Mouse (Mus musculus) frontal cortex, postnatal 10 days (tissue): ENCODE measurements at regions not wholly inside any gene's neighbourhood (a gene's known extent, or its start where the extent isn't known, plus 50 kb on each side); places are given as distances from the start of the nearest gene placed in this dataset.

ENCODE experiments used
- DNase-seq, 2 experiments: peaks; one replicate each; pipeline ENCODE4 v3.0.0; 2022; ENCODE audit warnings: low spot score in 2 of 2, mixed read lengths in 1 of 2

DNA sequence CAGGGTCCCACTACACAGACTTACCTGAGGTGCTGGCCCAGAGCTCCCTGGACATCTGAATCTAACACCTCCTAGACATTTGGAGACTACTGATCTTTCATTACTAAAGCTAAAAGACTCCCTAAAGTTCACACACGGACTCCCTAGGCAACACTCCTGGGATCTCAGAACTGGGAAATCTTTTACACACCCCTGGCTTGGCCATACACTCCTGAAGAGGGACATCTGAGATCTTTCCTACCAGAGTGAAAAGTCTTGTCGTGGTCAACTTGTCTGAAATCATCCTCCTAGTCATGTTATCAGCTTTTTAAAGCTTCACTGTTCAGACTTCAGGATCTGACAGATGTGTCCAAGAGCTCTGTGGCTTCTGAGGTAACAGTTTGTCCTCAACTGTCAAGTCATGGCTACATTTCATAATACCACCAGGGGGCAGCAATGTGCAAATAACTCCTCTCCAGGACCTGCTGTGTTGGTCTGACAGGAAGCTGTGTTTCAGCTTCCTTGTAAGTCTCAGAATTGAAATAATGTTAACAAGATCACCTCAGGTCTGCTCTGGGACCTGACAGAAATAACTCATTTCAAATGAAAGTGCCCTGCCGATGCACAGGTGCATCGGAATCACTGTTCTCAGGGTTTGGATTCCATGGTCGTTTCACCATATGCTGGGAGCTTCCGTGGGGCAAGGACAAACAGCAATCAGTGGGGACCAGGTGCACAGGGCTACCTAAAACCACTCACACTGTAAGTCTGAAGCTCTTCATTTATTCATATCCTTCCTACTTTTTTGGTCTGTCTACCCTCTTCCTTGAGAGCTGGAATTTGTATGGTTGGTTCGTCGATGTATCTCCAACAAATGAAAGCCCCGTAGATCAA, 92.3 kb upstream of the C1qtnf7 start:
- DNase-seq = peak; percentile 45 to 62

- DNase-seq = no peak
Measured at GRCm38 (mm10) chr5:43424551-43425257, 90.6 kb upstream of the C1qtnf7 start.

DNA sequence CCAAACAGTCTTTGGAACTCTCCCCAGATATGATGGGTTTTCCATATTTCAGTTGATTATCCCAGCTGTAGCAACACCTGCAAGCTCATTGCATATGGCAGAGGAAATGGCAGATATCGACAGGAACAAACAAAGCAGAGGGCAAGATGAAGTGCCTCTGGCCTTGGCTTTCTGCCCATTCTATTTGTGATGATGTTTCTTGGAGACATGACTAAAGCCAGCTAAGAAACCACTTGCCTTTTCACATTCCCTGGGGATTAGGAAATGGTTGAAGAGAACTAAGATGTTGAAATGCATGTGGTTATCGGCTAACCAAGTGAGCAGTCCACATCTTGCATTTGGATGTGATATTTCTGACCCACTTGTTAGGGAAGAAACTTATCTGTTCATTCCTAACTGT, 82.0 kb upstream of the C1qtnf7 start:
- no peak for DNase-seq

DNA sequence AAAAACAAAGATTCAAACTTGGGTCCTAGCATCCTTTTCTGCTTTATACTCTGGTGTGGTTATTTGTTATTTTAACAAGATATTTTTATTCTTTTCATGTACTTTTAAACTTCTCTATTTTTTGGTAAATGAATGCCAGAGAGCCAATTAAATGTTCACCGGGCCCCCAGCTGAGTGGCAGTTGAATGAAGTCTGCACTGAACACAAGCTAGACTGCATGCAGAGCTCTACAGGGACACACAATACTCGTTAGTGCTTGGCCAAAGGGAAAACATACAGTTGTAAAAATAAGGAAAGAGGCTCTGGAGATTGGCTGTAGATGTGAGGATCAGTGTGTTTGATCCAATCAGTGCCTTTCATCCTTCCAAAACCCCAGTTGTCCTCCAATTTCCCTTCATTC, 76.1 kb upstream of the C1qtnf7 start:
- DNase-seq = no peak

GRCm38 (mm10) chr5:43441306-43441705, 74.0 kb upstream of the C1qtnf7 start:
- DNase-seq = no peak

DNA sequence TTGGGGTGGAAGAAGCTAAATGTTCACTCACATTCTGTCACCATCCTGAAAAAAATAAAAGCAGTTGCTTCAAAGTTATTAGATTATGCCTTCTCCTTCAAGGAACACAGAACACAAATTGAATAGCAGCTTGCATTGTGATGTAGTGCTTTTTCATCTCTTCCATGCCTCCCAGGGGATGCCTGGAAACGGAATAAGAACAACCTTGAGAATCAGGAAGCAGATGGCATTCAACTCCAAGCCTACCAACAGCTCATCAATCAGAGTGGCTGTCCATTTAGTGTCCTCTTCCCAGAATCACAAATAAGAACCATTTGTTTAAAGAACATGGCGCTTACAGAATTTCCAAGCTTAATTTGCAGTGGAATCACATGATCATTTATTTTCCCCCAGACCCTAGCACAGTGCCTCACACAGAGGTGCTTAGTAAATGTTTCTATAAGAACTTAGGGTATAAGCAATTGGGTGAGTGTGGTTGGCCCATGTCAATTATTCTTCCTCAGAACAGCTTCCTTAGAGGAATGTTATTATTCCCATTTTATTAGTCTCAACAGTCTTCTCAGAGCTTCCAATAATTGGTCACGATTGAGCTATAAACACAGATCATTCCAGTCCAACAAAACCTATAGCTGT, 70.6 kb upstream of the C1qtnf7 start:
- no peak for DNase-seq

DNA sequence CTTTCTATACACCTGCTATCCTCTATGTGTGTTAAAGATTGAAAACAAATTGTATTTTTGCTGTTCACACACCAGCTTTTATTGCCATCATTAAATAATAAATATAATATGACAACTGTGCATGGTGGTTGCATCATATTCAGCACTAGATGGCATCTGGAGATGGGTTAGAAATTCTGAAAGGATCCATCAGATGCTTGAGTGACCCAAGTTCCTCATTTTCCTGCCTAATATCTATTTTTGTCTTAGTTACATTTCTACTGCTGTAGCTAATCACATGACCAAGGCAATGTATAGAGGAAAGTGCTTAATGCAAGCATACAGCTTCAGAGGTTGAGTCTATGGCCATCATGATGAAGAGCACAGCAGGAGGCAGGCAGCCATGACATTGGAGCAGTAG, 69.7 kb upstream of the C1qtnf7 start:
- no peak for DNase-seq

DNA sequence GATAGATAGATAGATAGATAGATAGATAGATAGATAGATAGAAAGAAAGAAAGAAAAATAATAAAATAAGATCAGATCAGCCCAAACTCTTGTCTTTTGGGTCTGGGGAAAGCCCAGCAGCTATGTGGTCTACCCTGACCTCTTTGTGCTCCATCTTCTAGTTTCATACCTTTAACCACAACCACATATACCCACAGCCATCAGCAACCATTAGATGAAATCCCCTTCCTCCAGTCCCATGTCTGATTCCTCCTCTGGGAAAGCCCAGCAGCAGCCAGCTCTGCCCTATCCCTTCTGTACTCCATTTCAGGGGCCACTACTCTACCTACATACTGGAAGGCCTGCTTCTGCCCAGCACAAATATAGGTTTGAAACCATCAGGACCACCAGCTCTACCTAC, 69.0 kb upstream of the C1qtnf7 start:
- no peak for DNase-seq

GRCm38 (mm10) chr5:43456018-43456417, 59.3 kb upstream of the C1qtnf7 start:
- DNase-seq = no peak

- no peak for DNase-seq
Measured at GRCm38 (mm10) chr5:43457725-43458124, 57.6 kb upstream of the C1qtnf7 start.

DNA sequence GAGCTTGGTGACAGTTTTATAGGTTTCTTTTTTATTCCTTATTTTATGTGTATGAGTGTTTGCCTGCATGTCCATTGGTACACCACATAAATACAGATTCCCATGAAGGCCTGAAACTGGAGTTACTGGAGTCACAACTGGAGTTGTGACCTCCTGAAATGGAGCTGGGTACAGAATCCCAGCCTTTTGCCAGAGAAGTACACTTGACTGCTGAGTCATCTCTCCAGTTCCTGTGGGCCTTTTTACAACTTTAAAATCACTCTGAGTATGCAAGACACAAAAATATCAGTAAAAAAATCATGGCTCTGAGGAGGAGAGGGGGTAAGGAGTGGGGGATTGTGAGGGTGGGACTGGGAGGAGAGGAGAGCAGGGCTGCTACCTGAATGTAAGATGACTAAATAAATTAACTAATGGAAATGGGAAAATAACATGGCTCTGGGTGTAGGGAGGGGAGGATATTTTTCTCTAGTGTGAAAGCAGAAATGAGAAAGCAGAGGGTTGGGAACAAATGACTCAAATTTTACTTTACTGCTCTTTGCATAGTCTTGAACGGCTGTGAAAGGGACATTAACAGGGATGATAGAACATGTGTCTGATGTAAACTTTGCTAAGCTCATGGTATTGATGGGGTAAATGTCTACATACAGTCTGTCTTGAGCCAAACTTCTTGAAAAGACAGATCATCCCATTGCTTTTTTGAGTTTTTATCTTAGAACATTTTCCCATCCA, 53.2 kb upstream of the C1qtnf7 start:
- DNase-seq = no peak
